Mouse (Mus musculus) right cerebral cortex, adult 2 months (tissue): Measurements from ENCODE around the gene Grik2.

ENCODE experiments used
- DNase-seq, 2 experiments: peaks; one replicate each; pipeline ENCODE4 v3.0.0; 2021 to 2022; ENCODE audit warnings: low spot score in 2 of 2

Gene Grik2

GRCm38 (mm10) chr10:49788381-49788906 lies at the start of gene Grik2:
TSS of gene Grik2 (minus strand) at chr10:49788766.
- DNase-seq = peak; percentile 86 to 89

- DNase-seq = no peak
Observed at GRCm38 (mm10) chr10:49834392-49834791, 45.8 kb upstream of the Grik2 start.

- no peak for DNase-seq
Observed at GRCm38 (mm10) chr10:49807276-49807675, 18.7 kb upstream of the Grik2 start.

GRCm38 (mm10) chr10:49801001-49801400 lies 12.4 kb upstream of the Grik2 start:
- DNase-seq = no peak

GRCm38 (mm10) chr10:49794129-49794528 lies 5.6 kb upstream of the Grik2 start:
- DNase-seq = no peak

- DNase-seq = no peak
Observed at GRCm38 (mm10) chr10:49790326-49790725, 1.8 kb upstream of the Grik2 start.

GRCm38 (mm10) chr10:49789711-49790110 lies 1.1 kb upstream of the Grik2 start:
- DNase-seq = no peak

GRCm38 (mm10) chr10:49788914-49789313 lies 348 bp upstream of the Grik2 start:
- no peak for DNase-seq

- no peak for DNase-seq
Observed at GRCm38 (mm10) chr10:49786630-49787029, 1.9 kb downstream of the Grik2 start.

GRCm38 (mm10) chr10:49785477-49785876 lies 3.1 kb downstream of the Grik2 start:
- DNase-seq = no peak

GRCm38 (mm10) chr10:49784831-49785230 lies 3.7 kb downstream of the Grik2 start:
- DNase-seq = no peak

GRCm38 (mm10) chr10:49782741-49783691 lies 5.5 kb downstream of the Grik2 start:
- peak; percentile 68 to 79 for DNase-seq

- peak in 1 of 2 experiments; percentile 24 for DNase-seq
Observed at GRCm38 (mm10) chr10:49782061-49782460, 6.5 kb downstream of the Grik2 start.

- DNase-seq = peak in 1 of 2 experiments; percentile 65
Observed at GRCm38 (mm10) chr10:49780430-49780829, 8.1 kb downstream of the Grik2 start.

GRCm38 (mm10) chr10:49768897-49769296 lies 19.7 kb downstream of the Grik2 start:
- no peak for DNase-seq

GRCm38 (mm10) chr10:49767556-49767955 lies 21.0 kb downstream of the Grik2 start:
- no peak for DNase-seq

GRCm38 (mm10) chr10:49762607-49763006 lies 26.0 kb downstream of the Grik2 start:
- DNase-seq = no peak

- DNase-seq = no peak
Observed at GRCm38 (mm10) chr10:49751769-49752168, 36.8 kb downstream of the Grik2 start.

GRCm38 (mm10) chr10:49731841-49732240 lies 56.7 kb downstream of the Grik2 start:
- DNase-seq = no peak

GRCm38 (mm10) chr10:49723706-49724105 lies 64.9 kb downstream of the Grik2 start:
- DNase-seq = no peak

GRCm38 (mm10) chr10:49716856-49717255 lies 71.7 kb downstream of the Grik2 start:
- DNase-seq = no peak

- no peak for DNase-seq
Observed at GRCm38 (mm10) chr10:49709748-49710147, 78.8 kb downstream of the Grik2 start.

GRCm38 (mm10) chr10:49704446-49704845 lies 84.1 kb downstream of the Grik2 start:
- no peak for DNase-seq
